Mouse (Mus musculus) WW6 (cell line): ENCODE measurements around the gene Fcna.

Source experiments
- DNase-seq: peaks from one replicate; pipeline ENCODE4 v3.0.0-alpha.2; 2013; ENCODE audit warnings: low read depth, low spot score

Fcna gene

GRCm38 (mm10) chr2:25608671-25609070, 19.2 kb downstream of the Fcna start:
- DNase-seq = no peak

GRCm38 (mm10) chr2:25607761-25608622, 19.8 kb downstream of the Fcna start, which contains the start of gene Rabl6:
TSS of gene Rabl6 (minus strand) at chr2:25608521.
- DNase-seq = peak; percentile 54

GRCm38 (mm10) chr2:25602526-25602925, 25.3 kb downstream of the Fcna start:
- DNase-seq = no peak

GRCm38 (mm10) chr2:25600037-25600436, 27.8 kb downstream of the Fcna start:
- DNase-seq = no peak

- DNase-seq = no peak
Measured at GRCm38 (mm10) chr2:25598749-25599148, 29.1 kb downstream of the Fcna start.

- no peak for DNase-seq
Measured at GRCm38 (mm10) chr2:25596765-25597510, 30.9 kb downstream of the Fcna start.

- DNase-seq = no peak
Measured at GRCm38 (mm10) chr2:25591863-25592262, 36.0 kb downstream of the Fcna start.

- no peak for DNase-seq
Measured at GRCm38 (mm10) chr2:25588227-25588907, 39.5 kb downstream of the Fcna start.

- DNase-seq = no peak
Measured at GRCm38 (mm10) chr2:25587290-25587689, 40.5 kb downstream of the Fcna start.

GRCm38 (mm10) chr2:25585601-25586000, 42.2 kb downstream of the Fcna start:
- DNase-seq = no peak

- no peak for DNase-seq
Measured at GRCm38 (mm10) chr2:25584856-25585255, 43.0 kb downstream of the Fcna start.

- no peak for DNase-seq
Measured at GRCm38 (mm10) chr2:25584152-25584551, 43.7 kb downstream of the Fcna start.

- DNase-seq = no peak
Measured at GRCm38 (mm10) chr2:25583571-25583970, 44.3 kb downstream of the Fcna start.

GRCm38 (mm10) chr2:25583120-25583481, 44.7 kb downstream of the Fcna start:
- DNase-seq = no peak

GRCm38 (mm10) chr2:25582466-25583119, 45.2 kb downstream of the Fcna start:
- no peak for DNase-seq

- DNase-seq = no peak
Measured at GRCm38 (mm10) chr2:25581901-25582301, 45.9 kb downstream of the Fcna start.

GRCm38 (mm10) chr2:25581294-25581864, 46.5 kb downstream of the Fcna start, which contains the start of gene Ajm1:
TSS of gene Ajm1 (minus strand) at chr2:25581757.
- DNase-seq = no peak

- no peak for DNase-seq
Measured at GRCm38 (mm10) chr2:25580621-25581101, 47.2 kb downstream of the Fcna start.

GRCm38 (mm10) chr2:25579737-25580460, 47.9 kb downstream of the Fcna start:
- no peak for DNase-seq
